ENCODE assay signal across 17 mouse cellular contexts in the genomic region with DNA sequence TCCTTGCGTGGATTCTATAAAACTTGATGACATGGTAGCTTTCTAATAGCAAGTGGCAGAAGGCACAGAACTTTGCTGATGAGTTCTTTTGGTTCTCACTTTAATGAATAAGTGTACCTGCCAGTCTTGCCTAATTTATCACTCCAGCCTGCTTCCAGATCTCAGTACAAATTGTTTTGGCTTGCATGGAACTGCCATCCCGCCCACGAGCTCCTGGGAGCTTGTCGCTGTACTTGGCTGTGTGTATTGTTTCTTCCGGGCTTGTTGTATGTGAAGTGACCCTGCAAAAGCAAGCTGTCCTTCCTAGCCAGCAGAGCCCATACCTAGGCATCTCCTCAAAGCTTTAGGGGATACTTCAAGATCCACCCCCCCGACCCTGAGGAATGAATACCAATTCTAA.
A peak's percentile ranks its signal among the peaks of the same experiment; 100 is the strongest.
DNase-seq lines count a peak whose midpoint lies in the region; ATAC-seq lines count a peak whose summit lies in the region.
"Had no signal": no experiment of that assay in that cellular context is flagged by ENCODE, and none has a peak within 500 bp of the region (broad histone marks: within the 10 kb centered on the region; RNA-seq: fewer than 3 reads in every experiment).

No protein-coding gene starts in this region.

- ATAC-seq in frontal cortex, adult (ENCODE audit: low TSS enrichment): peak; percentile 51
- ATAC-seq in granulocyte monocyte progenitor cell, adult 5-6 weeks (replicated peaks; ENCODE audit: poor library complexity, severe bottlenecking): no peak
- ATAC-seq: forebrain, embryonic 16.5 days; inflammation-experienced regulatory T-cells, adult 6 months; liver, postnatal 0 days had no signal

- no peak for DNase-seq in frontal cortex, postnatal 10 days (ENCODE audit: low spot score in 2 of 2)
- peak; percentile 67 for DNase-seq in right cerebral cortex, adult 18-20 months
- no peak for DNase-seq in right cerebral cortex, postnatal 10 days (ENCODE audit: low spot score in 2 of 2)
- peak; percentile 71 for DNase-seq in cerebellum, adult 9-11 months
- DNase-seq in layer of hippocampus, postnatal 36 days: peak; percentile 36 to 39
- DNase-seq in ovary, adult 18-20 months (ENCODE audit: low spot score): no peak
- DNase-seq: adrenal gland, postnatal 25 days; kidney, adult 8-10 months; kidney, postnatal 25 days; liver; liver, postnatal 0 days; lung, postnatal 36 days; thymus, postnatal 4 days had no signal

Comparison
In these comparisons a context has a peak if more than half of its experiments do, and no peak if none do; other contexts are left out.
1. DNase-seq: peak in right cerebral cortex, adult 18-20 months (single experiment), cerebellum, adult 9-11 months (single experiment) and layer of hippocampus, postnatal 36 days (2 of 2); none in frontal cortex, postnatal 10 days (0 of 2), right cerebral cortex, postnatal 10 days (0 of 2) and ovary, adult 18-20 months (single experiment).